8 mouse cellular contexts compared by ENCODE assay signal in genomic region chr15:81831136-81831825, GRCm38 (mm10). TPM values are rescaled to one million over a fixed set of nuclear protein-coding genes. Genes with fewer than 3 reads are reported as not detected.
DNase-seq lines count a peak whose midpoint lies in the region; ATAC-seq lines count a peak whose summit lies in the region.

No protein-coding gene starts in this region.

- peak overlapping the region; percentile 53 for H3K4me2 ChIP-seq in intestine, embryonic 16.5 days (ENCODE audit: low read depth, low read length)

- H3K27ac ChIP-seq in intestine, embryonic 16.5 days (ENCODE audit: low read length), result peak overlapping the region; percentile 74
- H3K27ac ChIP-seq in midbrain, embryonic 10.5 days (replicated peaks), result peak overlapping the region; percentile 33

- no peaks in the 10 kb centered on the region for H3K36me3 ChIP-seq in intestine, embryonic 16.5 days (ENCODE audit: control insufficient read depth, insufficient read depth, low read length)
- H3K36me3 ChIP-seq in midbrain, embryonic 10.5 days, result peaks cover 17% of the 10 kb centered on the region

- DNase-seq in adrenal gland, adult 8-10 months, result peak; percentile 90
- DNase-seq in embryo, embryonic 11.5 days (ENCODE audit: low read depth, low spot score), result peak; percentile 88
- peak; percentile 69 to 91 for DNase-seq in gastrocnemius, postnatal 4 days (ENCODE audit: low spot score in 2 of 2)
- peak; percentile 82 to 91 for DNase-seq in left cerebral cortex, postnatal 25 days (ENCODE audit: low spot score in 2 of 2)
- peak; percentile 93 for DNase-seq in midbrain, embryonic 10.5 days (ENCODE audit: low spot score)
- peak; percentile 73 to 78 for DNase-seq in right cerebral cortex, postnatal 36 days (ENCODE audit: low spot score in 2 of 2)
- DNase-seq in urinary bladder, postnatal 4 days (ENCODE audit: low spot score in 2 of 2), result peak; percentile 84 to 91

- peak; percentile 89 for ATAC-seq in intestine, embryonic 16.5 days

- peaks cover 18% of the 10 kb centered on the region for H3K4me1 ChIP-seq in intestine, embryonic 16.5 days (ENCODE audit: control insufficient read depth, insufficient read depth, low read length)
- H3K4me1 ChIP-seq in midbrain, embryonic 10.5 days, result peaks cover 29% of the 10 kb centered on the region

- peak overlapping the region; percentile 50 for H3K9ac ChIP-seq in intestine, embryonic 16.5 days (ENCODE audit: low read depth, low read length)

- no peaks in the 10 kb centered on the region for H3K27me3 ChIP-seq in intestine, embryonic 16.5 days (replicated peaks; ENCODE audit: control insufficient read depth, insufficient read depth, low read length)
- H3K27me3 ChIP-seq in midbrain, embryonic 10.5 days (ENCODE audit: low read depth, poor library complexity, severe bottlenecking), result peaks cover 28% of the 10 kb centered on the region

- intact Hi-C loops in left cerebral cortex, postnatal 25 days (cut with DNase I), result loop anchor here (5.0 kb wide), 1 partner anchor 76 kb away; no protein-coding TSS in a partner anchor

- 14% methylated on average over 24 of the region's 24 CpGs for WGBS in intestine, embryonic 16.5 days
- WGBS in midbrain, embryonic 10.5 days, result 15% methylated on average over 24 of the region's 24 CpGs

- H3K4me3 ChIP-seq in intestine, embryonic 16.5 days (ENCODE audit: low read length), result peak overlapping the region; percentile 26; the same call in 1 of the 2 replicates
- peak overlapping the region; percentile 23 for H3K4me3 ChIP-seq in midbrain, embryonic 10.5 days

- H3K9me3 ChIP-seq in intestine, embryonic 16.5 days (ENCODE audit: control insufficient read depth, low read length), result no peaks in the 10 kb centered on the region
- H3K9me3 ChIP-seq in midbrain, embryonic 10.5 days (replicated peaks), result no peaks in the 10 kb centered on the region

RNA-seq across cellular contexts. Expression of gene Tob2, which starts 27.3 kb away (rescaled TPM):
- 10 to 100 TPM; 63.9 to 97.0 (median 69.1) TPM for total RNA-seq in adrenal gland, adult 8-10 months (2022)
- 10 to 100 TPM; 34.5 to 44.1 TPM for total RNA-seq in gastrocnemius, postnatal 4 days (2021)
- polyA plus RNA-seq in intestine, embryonic 16.5 days (2015; fragmentation: Nextera tagmentation; extraction: Ambion mirVana), result 25.3 and 28.6 TPM in 2 replicates
- total RNA-seq in left cerebral cortex, postnatal 25 days (2021), result 10 to 100 TPM; 25.5 to 27.2 TPM
- polyA plus RNA-seq in midbrain, embryonic 10.5 days (2016; fragmentation: Nextera tagmentation; extraction: Ambion mirVana), result 17.7 and 19.6 TPM in 2 replicates

RNA-seq across cellular contexts. Expression of gene Tef, which starts 29.1 kb away (rescaled TPM):
- 100 to 1,000 TPM in 3 of 4 experiments, 10 to 100 TPM in 1; 93.1 to 190 (median 160) TPM for total RNA-seq in adrenal gland, adult 8-10 months (2022)
- 100 to 1,000 TPM; 112 to 117 TPM for total RNA-seq in gastrocnemius, postnatal 4 days (2021)
- 12.5 and 14.5 TPM in 2 replicates for polyA plus RNA-seq in intestine, embryonic 16.5 days (2015; fragmentation: Nextera tagmentation; extraction: Ambion mirVana)
- total RNA-seq in left cerebral cortex, postnatal 25 days (2021), result 100 to 1,000 TPM; 220 to 246 TPM
- polyA plus RNA-seq in midbrain, embryonic 10.5 days (2016; fragmentation: Nextera tagmentation; extraction: Ambion mirVana), result 15.7 and 19.0 TPM in 2 replicates

RNA-seq across cellular contexts. Expression of gene Phf5a, which starts 40.4 kb away (rescaled TPM):
- total RNA-seq in adrenal gland, adult 8-10 months (2022), result 10 to 100 TPM; 44.2 to 61.3 (median 51.4) TPM
- 10 to 100 TPM; 48.9 to 55.8 TPM for total RNA-seq in gastrocnemius, postnatal 4 days (2021)
- polyA plus RNA-seq in intestine, embryonic 16.5 days (2015; fragmentation: Nextera tagmentation; extraction: Ambion mirVana), result 119 and 122 TPM in 2 replicates
- 10 to 100 TPM; 33.7 to 34.7 TPM for total RNA-seq in left cerebral cortex, postnatal 25 days (2021)
- 224 and 252 TPM in 2 replicates for polyA plus RNA-seq in midbrain, embryonic 10.5 days (2016; fragmentation: Nextera tagmentation; extraction: Ambion mirVana)

RNA-seq across cellular contexts. Expression of gene Aco2, which starts 40.8 kb away (rescaled TPM):
- 100 to 1,000 TPM; 297 to 630 (median 469) TPM for total RNA-seq in adrenal gland, adult 8-10 months (2022)
- total RNA-seq in gastrocnemius, postnatal 4 days (2021), result 100 to 1,000 TPM; 650 to 720 TPM
- polyA plus RNA-seq in intestine, embryonic 16.5 days (2015; fragmentation: Nextera tagmentation; extraction: Ambion mirVana), result 288 and 307 TPM in 2 replicates
- total RNA-seq in left cerebral cortex, postnatal 25 days (2021), result 100 to 1,000 TPM; 423 to 442 TPM
- polyA plus RNA-seq in midbrain, embryonic 10.5 days (2016; fragmentation: Nextera tagmentation; extraction: Ambion mirVana), result 152 and 163 TPM in 2 replicates

Comparison
In these comparisons a context has a peak if more than half of its experiments do, and no peak if none do; other contexts are left out.
1. Peak in every context shown above with its lines: DNase-seq, ATAC-seq, H3K4me3 ChIP-seq and H3K27ac ChIP-seq.